Mouse (Mus musculus): ENCODE data around the gene Hoxd8. TPM values are rescaled to one million over a fixed set of nuclear protein-coding genes. Genes with fewer than 3 reads are reported as not detected.

The Hoxd8 gene
- polyA plus RNA-seq, 1 experiment from 2014 or later = 0.66 TPM

- Histone ChIP-seq H3K4me3 (ENCODE audit: low read length) (no peak overlapping the region), H3K27ac (ENCODE audit: low read depth, low read length) (no peak overlapping the region)
These were observed 14.7 kb upstream of the Hoxd8 start for GRCm38 (mm10) chr2:74689574-74690337.

GRCm38 (mm10) chr2:74690338-74690716, 14.1 kb upstream of the Hoxd8 start:
- Histone ChIP-seq H3K4me3 (ENCODE audit: low read length) (no peak overlapping the region), H3K27ac (ENCODE audit: low read depth, low read length) (no peak overlapping the region), H3K27me3 (replicated peaks; ENCODE audit: control insufficient read depth, insufficient read depth, low read length) (peaks cover 72% of the 10 kb centered on the region), H3K9me3 (ENCODE audit: control insufficient read depth, low read length) (peaks cover 3% of the 10 kb centered on the region; the same call in 1 of the 2 replicates), H3K36me3 (ENCODE audit: control insufficient read depth, insufficient read depth, low read length) (no peaks in the 10 kb centered on the region), H3K9ac (ENCODE audit: low read depth, low read length) (no peak overlapping the region), H3K4me1 (ENCODE audit: control insufficient read depth, insufficient read depth, low read depth, low read length) (no peaks in the 10 kb centered on the region), H3K4me2 (ENCODE audit: low read length) (no peak overlapping the region)
- 10% methylated on average over 8 of the region's 8 CpGs for WGBS
- no peak for ATAC-seq

More at GRCm38 (mm10) chr2:74689574-74690337, 14.7 kb upstream of the Hoxd8 start:
- no peaks in the 10 kb centered on the region for H3K36me3 ChIP-seq (ENCODE audit: control insufficient read depth, insufficient read depth, low read length)
- no peak for ATAC-seq
- no peaks in the 10 kb centered on the region for H3K4me1 ChIP-seq (ENCODE audit: control insufficient read depth, insufficient read depth, low read depth, low read length)
- no peak overlapping the region for H3K9ac ChIP-seq (ENCODE audit: low read depth, low read length)
- WGBS = 3% methylated on average over 24 of the region's 24 CpGs
- peaks cover 3% of the 10 kb centered on the region; the same call in 1 of the 2 replicates for H3K9me3 ChIP-seq (ENCODE audit: control insufficient read depth, low read length)
- H3K4me2 ChIP-seq (ENCODE audit: low read length) = no peak overlapping the region
- peaks cover 72% of the 10 kb centered on the region for H3K27me3 ChIP-seq (replicated peaks; ENCODE audit: control insufficient read depth, insufficient read depth, low read length)

DNA sequence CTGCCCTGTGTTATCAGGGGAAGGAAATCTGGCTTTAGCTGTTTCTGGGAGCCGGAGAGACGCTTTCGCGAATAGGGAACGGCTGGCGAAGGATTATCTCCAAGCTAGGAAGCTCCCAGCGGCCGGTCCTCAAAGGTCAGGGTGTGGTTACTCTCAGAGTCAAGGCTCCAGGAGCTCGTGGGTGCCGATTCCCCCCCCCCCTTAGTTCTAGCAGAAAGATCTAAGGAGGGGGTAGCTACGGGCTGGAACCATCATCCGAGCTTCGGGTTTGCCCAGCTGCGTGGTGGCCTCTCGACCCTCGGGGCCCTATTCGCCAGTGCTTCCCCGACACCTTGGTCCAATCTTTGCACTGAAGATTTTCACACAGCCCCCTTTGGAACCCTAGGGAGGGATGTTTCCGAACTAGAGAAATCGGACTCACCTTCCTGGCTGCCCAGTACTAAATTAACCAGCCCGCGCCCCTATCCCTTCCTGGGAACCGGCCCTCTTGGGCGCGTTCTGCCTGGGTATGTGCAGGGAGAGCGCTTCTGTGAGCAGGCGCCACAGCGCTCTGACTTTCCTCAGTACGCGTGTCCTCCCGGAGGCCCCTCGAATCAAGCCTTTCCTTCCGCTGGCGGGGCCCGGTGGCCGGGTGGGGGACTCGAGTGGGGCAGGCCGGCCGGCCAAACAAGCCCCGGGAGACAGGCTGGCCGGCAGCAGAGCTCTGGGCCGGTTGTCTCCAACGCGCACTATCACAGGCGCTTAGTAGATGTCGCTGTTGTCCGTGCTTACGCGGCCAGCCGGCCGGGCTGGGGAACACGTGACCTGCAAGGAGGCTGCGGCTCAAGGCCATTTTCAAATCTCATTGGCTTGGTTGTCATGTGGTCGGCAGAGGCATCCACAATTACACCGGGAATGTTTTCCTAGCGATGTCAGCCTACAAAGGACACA, 13.1 kb upstream of the Hoxd8 start, which contains the start of gene Hoxd10:
Hoxd10 (plus strand) TSS at position 903 of the 930 bp plus-strand sequence.
- ATAC-seq = peak; percentile 37; the same call in 1 of the 2 replicates
- H3K9me3 ChIP-seq (ENCODE audit: control insufficient read depth, low read length) = peaks cover 3% of the 10 kb centered on the region; the same call in 1 of the 2 replicates
- no peaks in the 10 kb centered on the region for H3K4me1 ChIP-seq (ENCODE audit: control insufficient read depth, insufficient read depth, low read depth, low read length)
- no peaks in the 10 kb centered on the region for H3K36me3 ChIP-seq (ENCODE audit: control insufficient read depth, insufficient read depth, low read length)
- H3K4me3 ChIP-seq (ENCODE audit: low read length) = no peak within 1 kb of the TSS
- 1% methylated on average over 56 of the region's 56 CpGs for WGBS
- H3K9ac ChIP-seq (ENCODE audit: low read depth, low read length) = no peak within 1 kb of the TSS
- peaks cover 76% of the 10 kb centered on the region for H3K27me3 ChIP-seq (replicated peaks; ENCODE audit: control insufficient read depth, insufficient read depth, low read length)
- H3K4me2 ChIP-seq (ENCODE audit: low read length) = no peak within 1 kb of the TSS
- no peak within 1 kb of the TSS for H3K27ac ChIP-seq (ENCODE audit: low read depth, low read length)

DNA sequence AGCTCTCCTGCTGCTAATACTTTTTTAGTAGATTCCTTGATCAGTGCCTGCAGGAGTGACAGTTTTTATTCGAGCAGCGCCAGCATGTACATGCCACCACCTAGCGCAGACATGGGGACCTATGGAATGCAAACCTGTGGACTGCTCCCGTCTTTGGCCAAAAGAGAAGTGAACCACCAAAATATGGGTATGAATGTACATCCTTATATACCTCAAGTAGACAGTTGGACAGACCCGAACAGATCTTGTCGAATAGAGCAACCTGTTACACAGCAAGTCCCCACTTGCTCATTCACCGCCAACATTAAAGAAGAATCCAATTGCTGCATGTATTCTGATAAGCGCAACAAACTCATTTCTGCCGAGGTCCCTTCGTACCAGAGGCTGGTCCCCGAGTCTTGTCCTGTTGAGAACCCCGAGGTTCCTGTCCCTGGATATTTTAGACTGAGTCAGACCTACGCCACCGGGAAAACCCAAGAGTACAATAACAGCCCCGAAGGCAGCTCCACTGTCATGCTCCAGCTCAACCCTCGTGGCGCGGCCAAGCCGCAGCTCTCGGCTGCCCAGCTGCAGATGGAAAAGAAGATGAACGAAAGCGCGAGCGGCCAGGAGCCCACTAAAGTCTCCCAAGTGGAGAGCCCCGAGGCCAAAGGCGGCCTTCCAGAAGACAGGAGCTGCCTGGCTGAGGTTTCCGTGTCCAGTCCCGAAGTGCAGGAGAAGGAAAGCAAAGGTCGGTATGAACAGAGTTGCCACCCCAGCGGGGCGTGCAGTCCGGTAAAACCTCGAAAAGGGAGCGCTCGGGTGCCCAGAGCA, 12.2 kb upstream of the Hoxd8 start:
- no peak for ATAC-seq
- Histone ChIP-seq H3K9ac (ENCODE audit: low read depth, low read length) (no peak overlapping the region), H3K9me3 (ENCODE audit: control insufficient read depth, low read length) (peaks cover 3% of the 10 kb centered on the region; the same call in 1 of the 2 replicates), H3K27me3 (replicated peaks; ENCODE audit: control insufficient read depth, insufficient read depth, low read length) (peaks cover 75% of the 10 kb centered on the region), H3K4me2 (ENCODE audit: low read length) (no peak overlapping the region), H3K36me3 (ENCODE audit: control insufficient read depth, insufficient read depth, low read length) (no peaks in the 10 kb centered on the region), H3K4me1 (ENCODE audit: control insufficient read depth, insufficient read depth, low read depth, low read length) (no peaks in the 10 kb centered on the region), H3K4me3 (ENCODE audit: low read length) (no peak overlapping the region), H3K27ac (ENCODE audit: low read depth, low read length) (no peak overlapping the region)
- WGBS = 3% methylated on average over 35 of the region's 35 CpGs

DNA sequence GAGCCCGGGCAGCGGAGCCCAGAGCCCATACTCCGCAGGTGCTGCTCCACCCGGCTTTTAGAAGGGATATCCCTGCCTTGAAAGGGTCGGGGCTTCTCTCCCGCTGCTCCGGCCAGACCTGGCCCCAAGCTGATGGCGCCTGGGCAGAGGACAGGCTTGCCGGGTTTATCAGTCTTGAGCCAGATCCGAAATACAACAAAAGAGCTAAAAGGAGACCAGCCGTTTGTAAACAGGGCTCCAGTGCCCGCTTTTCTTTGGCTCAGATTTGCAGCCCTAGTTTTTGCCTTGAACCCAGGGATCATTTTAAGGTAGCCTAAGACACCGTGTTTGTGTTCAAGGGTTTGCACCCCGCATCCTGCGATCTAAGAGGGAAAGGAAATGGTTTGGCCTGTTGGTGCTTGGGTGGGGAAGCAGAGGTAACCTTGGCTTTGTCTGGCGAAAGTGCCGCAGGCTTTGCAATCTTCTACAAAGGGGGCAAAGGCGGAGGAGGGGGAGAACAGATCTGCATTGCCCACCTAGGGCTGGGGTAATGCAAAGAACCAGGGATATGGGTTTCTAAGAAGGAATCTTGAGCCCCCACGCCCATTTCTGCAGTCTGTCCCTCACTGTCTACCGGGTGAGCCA, 11.5 kb upstream of the Hoxd8 start:
- no peak overlapping the region for H3K4me2 ChIP-seq (ENCODE audit: low read length)
- H3K9ac ChIP-seq (ENCODE audit: low read depth, low read length) = no peak overlapping the region
- H3K27ac ChIP-seq (ENCODE audit: low read depth, low read length) = no peak overlapping the region
- H3K9me3 ChIP-seq (ENCODE audit: control insufficient read depth, low read length) = peaks cover 3% of the 10 kb centered on the region; the same call in 1 of the 2 replicates
- WGBS = 2% methylated on average over 20 of the region's 20 CpGs
- no peaks in the 10 kb centered on the region for H3K36me3 ChIP-seq (ENCODE audit: control insufficient read depth, insufficient read depth, low read length)
- ATAC-seq = no peak
- no peak overlapping the region for H3K4me3 ChIP-seq (ENCODE audit: low read length)
- peaks cover 75% of the 10 kb centered on the region for H3K27me3 ChIP-seq (replicated peaks; ENCODE audit: control insufficient read depth, insufficient read depth, low read length)
- H3K4me1 ChIP-seq (ENCODE audit: control insufficient read depth, insufficient read depth, low read depth, low read length) = peaks cover 5% of the 10 kb centered on the region; the same call in 1 of the 2 replicates

DNA sequence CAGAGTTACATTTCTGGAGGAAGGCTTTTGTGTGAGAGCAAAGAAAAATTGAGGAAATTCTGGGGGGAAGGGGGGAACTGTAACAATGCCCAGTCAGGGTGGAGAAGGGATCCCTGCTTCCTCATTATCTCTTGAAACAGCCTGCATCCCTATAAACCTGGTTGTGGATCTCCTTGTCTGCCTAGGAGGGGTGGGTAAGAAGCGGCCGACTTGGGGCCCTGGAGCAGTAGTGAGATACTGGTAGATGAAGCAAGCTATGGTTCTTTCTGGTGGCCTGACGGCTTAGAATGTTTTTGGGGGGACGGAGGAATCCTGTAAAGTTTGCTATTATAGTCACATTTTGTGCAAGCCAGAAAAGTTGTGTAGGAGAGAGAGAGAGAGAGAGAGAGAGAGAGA, 11.0 kb upstream of the Hoxd8 start:
- 7% methylated on average over 4 of the region's 4 CpGs for WGBS
- H3K27ac ChIP-seq (ENCODE audit: low read depth, low read length) = no peak overlapping the region
- H3K4me2 ChIP-seq (ENCODE audit: low read length) = no peak overlapping the region
- no peak overlapping the region for H3K9ac ChIP-seq (ENCODE audit: low read depth, low read length)
- H3K4me1 ChIP-seq (ENCODE audit: control insufficient read depth, insufficient read depth, low read depth, low read length) = peaks cover 10% of the 10 kb centered on the region; the same call in 1 of the 2 replicates
- H3K27me3 ChIP-seq (replicated peaks; ENCODE audit: control insufficient read depth, insufficient read depth, low read length) = peaks cover 76% of the 10 kb centered on the region
- no peak overlapping the region for H3K4me3 ChIP-seq (ENCODE audit: low read length)
- peaks cover 3% of the 10 kb centered on the region; the same call in 1 of the 2 replicates for H3K9me3 ChIP-seq (ENCODE audit: control insufficient read depth, low read length)
- no peak for ATAC-seq
- no peaks in the 10 kb centered on the region for H3K36me3 ChIP-seq (ENCODE audit: control insufficient read depth, insufficient read depth, low read length)

DNA sequence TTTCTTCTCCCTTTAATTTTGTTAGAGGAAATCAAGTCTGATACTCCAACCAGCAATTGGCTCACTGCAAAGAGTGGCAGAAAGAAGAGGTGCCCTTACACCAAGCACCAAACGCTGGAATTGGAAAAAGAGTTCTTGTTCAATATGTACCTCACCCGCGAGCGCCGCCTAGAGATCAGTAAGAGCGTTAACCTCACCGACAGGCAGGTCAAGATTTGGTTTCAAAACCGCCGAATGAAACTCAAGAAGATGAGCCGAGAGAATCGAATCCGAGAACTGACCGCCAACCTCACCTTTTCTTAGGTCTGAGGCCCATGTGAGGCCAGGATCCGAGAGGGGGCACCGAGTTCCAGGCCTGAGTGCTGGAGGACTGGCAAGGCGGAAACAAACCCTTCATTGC, 10.3 kb upstream of the Hoxd8 start:
- H3K4me3 ChIP-seq (ENCODE audit: low read length) = no peak overlapping the region
- H3K9ac ChIP-seq (ENCODE audit: low read depth, low read length) = no peak overlapping the region
- no peak overlapping the region for H3K4me2 ChIP-seq (ENCODE audit: low read length)
- no peak overlapping the region for H3K27ac ChIP-seq (ENCODE audit: low read depth, low read length)
- peaks cover 73% of the 10 kb centered on the region for H3K27me3 ChIP-seq (replicated peaks; ENCODE audit: control insufficient read depth, insufficient read depth, low read length)
- H3K36me3 ChIP-seq (ENCODE audit: control insufficient read depth, insufficient read depth, low read length) = no peaks in the 10 kb centered on the region
- WGBS = under 1% methylated on average over 16 of the region's 16 CpGs
- no peak for ATAC-seq
- H3K4me1 ChIP-seq (ENCODE audit: control insufficient read depth, insufficient read depth, low read depth, low read length) = peaks cover 10% of the 10 kb centered on the region; the same call in 1 of the 2 replicates
- peaks cover 3% of the 10 kb centered on the region; the same call in 1 of the 2 replicates for H3K9me3 ChIP-seq (ENCODE audit: control insufficient read depth, low read length)

DNA sequence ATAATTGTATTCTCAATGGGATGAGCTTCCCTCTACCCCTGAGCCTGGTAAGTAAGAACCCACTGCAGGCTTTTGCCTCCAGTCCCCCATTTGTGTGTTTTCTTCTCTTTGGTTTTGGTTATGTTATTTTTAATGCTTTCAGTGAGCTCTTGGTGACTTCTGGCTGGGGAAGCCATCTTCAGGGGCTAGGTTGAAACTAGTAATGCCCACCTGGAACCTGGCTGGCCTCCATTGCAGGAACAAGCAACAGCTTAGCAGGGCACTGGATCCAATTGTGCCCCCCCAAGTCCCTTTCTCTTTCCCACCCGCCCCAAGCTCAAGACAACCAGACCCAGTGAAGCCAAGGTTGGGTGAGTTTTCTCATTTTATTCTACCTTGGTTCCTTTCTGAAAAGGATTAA, 9.0 kb upstream of the Hoxd8 start:
- 5% methylated on average over 1 of the region's 1 CpGs for WGBS
- no peak for ATAC-seq
- peaks cover 68% of the 10 kb centered on the region for H3K27me3 ChIP-seq (replicated peaks; ENCODE audit: control insufficient read depth, insufficient read depth, low read length)
- H3K4me2 ChIP-seq (ENCODE audit: low read length) = no peak overlapping the region
- no peaks in the 10 kb centered on the region for H3K36me3 ChIP-seq (ENCODE audit: control insufficient read depth, insufficient read depth, low read length)
- H3K9ac ChIP-seq (ENCODE audit: low read depth, low read length) = no peak overlapping the region
- peaks cover 10% of the 10 kb centered on the region; the same call in 1 of the 2 replicates for H3K4me1 ChIP-seq (ENCODE audit: control insufficient read depth, insufficient read depth, low read depth, low read length)
- H3K9me3 ChIP-seq (ENCODE audit: control insufficient read depth, low read length) = peaks cover 3% of the 10 kb centered on the region; the same call in 1 of the 2 replicates
- H3K27ac ChIP-seq (ENCODE audit: low read depth, low read length) = no peak overlapping the region
- no peak overlapping the region for H3K4me3 ChIP-seq (ENCODE audit: low read length)
